Mouse (Mus musculus) monocyte, adult 2 months (primary cell): ENCODE results near the gene Rxfp4.
"Not testable (repeated sequence)": the region's sequence is repeated elsewhere in the genome, so short reads cannot be mapped to it uniquely, and the experiment has no call there.

Experiments
- DNase-seq, 2 experiments: peaks; one replicate each; pipeline ENCODE4 v3.0.0; 2022; ENCODE audit warnings: low spot score in 2 of 2, low read depth in 1 of 2

Gene Rxfp4

DNA sequence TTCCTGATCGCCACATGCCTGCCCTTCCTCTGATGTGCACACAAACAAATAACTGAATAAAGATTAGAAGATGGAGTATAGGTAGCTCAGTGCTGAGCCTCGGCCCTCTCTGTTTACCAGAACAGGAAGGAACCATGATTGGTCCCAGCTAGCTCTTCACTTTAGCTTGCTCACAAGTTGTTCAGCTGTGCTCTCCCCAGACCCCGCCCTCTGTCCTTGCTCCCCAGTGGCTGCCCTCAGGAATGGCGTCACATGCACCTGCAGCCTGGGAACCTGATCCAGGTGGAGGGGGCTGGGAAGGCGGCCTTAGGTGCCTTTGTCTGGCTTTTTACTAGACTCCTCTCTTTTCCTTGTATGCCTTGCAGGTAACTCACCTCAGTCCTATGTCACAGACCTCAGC is 37.8 kb downstream of the Rxfp4 start:
- DNase-seq: no peak

- no peak for DNase-seq
Observed at GRCm38 (mm10) chr3:88614418-88614817, 38.5 kb downstream of the Rxfp4 start.

GRCm38 (mm10) chr3:88609066-88609465 is 43.9 kb downstream of the Rxfp4 start:
- DNase-seq: no peak

DNA sequence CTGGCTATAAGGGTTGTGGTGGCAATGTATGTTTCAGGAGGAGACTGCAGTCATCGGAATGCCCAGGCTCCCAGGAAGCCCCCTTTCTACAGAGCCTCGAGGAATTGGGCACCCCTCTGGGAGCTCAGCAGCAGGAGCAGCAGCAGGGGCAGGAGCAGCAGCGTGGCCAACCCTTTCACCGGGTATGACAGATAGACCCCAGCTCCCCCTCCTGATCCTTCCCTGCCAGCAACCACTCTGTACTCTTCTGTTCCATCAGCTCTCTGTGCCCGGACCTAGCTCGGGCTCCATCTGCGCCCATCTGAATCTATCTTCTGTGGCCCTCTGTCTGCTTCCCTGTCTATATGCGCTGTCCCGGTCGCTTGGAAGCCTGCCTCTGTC is 45.2 kb downstream of the Rxfp4 start:
- no peak for DNase-seq

GRCm38 (mm10) chr3:88607065-88607757 is 45.7 kb downstream of the Rxfp4 start:
- peak; percentile 79 to 86 for DNase-seq

DNA sequence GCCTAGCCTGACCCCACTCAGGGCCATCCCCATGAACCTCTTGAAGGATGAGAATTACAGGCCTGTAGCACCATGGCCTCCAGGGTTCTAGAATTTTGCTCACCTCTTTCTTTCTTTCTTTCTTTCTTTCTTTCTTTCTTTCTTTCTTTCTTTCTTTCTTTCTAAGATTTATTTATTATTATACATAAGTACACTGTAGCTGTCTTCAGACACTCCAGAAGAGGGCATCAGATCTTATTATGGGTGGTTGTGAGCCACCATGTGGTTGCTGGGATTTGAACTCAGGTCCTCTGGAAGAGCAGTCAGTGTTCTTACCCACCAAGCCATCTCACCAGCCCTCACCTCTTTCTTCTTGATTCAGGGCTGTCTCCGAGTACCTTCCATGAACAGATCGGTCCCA is 47.3 kb downstream of the Rxfp4 start, which contains the start of gene Arhgef2:
Gene Arhgef2, plus strand, starts transcription at position 301 of the 400 bp plus-strand sequence.
- not testable (repeated sequence) for DNase-seq

DNA sequence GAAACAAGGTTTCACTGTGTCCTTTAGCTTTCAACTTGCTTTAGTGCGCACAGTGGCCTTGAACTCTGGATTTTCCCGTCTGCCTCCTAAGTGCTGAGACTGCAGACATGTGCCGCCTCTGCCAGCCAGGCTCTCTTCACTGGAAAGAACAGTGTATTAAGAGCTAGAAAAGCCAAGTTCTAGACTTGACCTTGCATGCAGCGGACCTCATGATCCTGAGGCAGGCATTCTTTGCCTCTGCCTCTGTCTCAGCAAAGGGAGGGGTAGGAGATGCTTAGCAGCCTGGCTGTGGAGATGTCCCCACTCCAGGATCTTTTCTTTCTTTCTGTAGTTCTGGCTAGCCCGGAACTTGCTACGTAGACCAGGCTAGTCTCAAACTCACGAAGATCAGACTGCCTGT is 48.1 kb downstream of the Rxfp4 start:
- no peak for DNase-seq

DNA sequence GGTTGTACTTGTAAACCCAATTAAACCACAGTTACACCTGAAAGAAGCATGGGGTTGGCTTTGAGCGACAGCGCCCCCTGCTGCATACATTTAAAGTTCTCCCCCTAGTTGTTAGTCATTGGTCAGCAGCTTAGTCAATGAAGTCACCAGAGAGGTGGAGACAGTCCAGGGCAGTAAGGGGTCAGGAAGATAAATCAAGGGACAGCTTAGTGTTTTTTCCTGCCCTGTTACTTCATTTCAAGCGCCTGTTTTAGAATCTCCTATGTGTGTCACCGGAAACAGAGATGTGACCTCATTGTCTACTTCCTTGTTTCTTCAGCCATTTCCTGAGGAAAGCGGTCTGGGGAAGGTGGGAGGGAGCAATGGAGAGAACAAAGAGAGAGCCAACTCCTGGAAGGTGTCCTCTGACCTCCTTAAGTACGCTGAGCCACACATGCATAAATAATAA is 49.2 kb downstream of the Rxfp4 start:
- peak in 1 of 2 experiments; percentile 37 for DNase-seq

DNA sequence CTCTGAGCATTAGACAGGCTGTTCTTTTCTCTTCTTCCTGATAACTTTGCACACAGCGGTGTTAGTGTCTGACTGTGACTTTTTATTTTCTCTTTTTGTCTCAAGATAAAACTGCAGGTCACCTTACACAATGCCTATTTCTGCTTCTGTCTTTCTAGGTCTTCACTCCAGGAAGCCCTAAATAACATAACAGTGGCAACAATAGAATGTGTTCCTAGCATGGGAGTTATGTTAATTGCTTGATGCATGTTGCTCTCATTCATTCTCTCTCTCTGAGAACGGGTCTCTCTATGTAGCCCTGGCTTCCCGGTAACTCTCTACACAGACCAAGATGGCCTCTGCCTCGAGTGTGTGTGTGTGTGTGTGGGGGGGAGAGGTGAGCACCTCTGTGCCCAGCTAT is 50.5 kb downstream of the Rxfp4 start:
- DNase-seq: no peak
